Mouse (Mus musculus) stomach, embryonic 16.5 days (tissue): ENCODE measurements at regions not wholly inside any gene's neighbourhood (a gene's known extent, or its start where the extent isn't known, plus 50 kb on each side); places are given as distances from the start of the nearest gene placed in this dataset.

Experiments used
- ATAC-seq: fragments of 200-750 bp; cut with Nextera tagmentation; 2 replicates; pipeline ENCODE4 v1.8.0; 2017; ENCODE audit warnings: moderate number of reproducible peaks, moderate TSS enrichment; ENCODE audit not compliant: insufficient read depth, low FRiP score
- H3K27ac ChIP-seq: fragments of 300-500 bp; sonication (generic); 2 replicates; pipeline ENCODE4 v1.5.1; 2014; ENCODE audit warnings: low read length
- H3K27me3 ChIP-seq: fragments of 300-500 bp; sonication (generic); 2 replicates; pipeline ENCODE4 v1.6.1; 2014; ENCODE audit warnings: low read length, control low read depth, mixed read lengths; ENCODE audit not compliant: control insufficient read depth, insufficient read depth
- H3K36me3 ChIP-seq: fragments of 300-500 bp; sonication (generic); 2 replicates; pipeline ENCODE4 v1.6.1; 2014; ENCODE audit warnings: low read length; ENCODE audit not compliant: control insufficient read depth, insufficient read depth
- H3K4me1 ChIP-seq: fragments of 300-500 bp; sonication (generic); 2 replicates; pipeline ENCODE4 v1.6.1; 2014; ENCODE audit warnings: low read length, control low read depth, mixed read lengths; ENCODE audit not compliant: control insufficient read depth, insufficient read depth
- H3K4me2 ChIP-seq: fragments of 300-500 bp; sonication (generic); 2 replicates; pipeline ENCODE4 v1.6.1; 2014; ENCODE audit warnings: low read depth, low read length, mixed read lengths
- H3K4me3 ChIP-seq: fragments of 300-500 bp; sonication (generic); replicated peaks from 2 replicates; pipeline ENCODE4 v1.5.1; 2014; ENCODE audit warnings: mild to moderate bottlenecking, low read length
- H3K9ac ChIP-seq: fragments of 300-500 bp; sonication (generic); 2 replicates; pipeline ENCODE4 v1.6.1; 2014; ENCODE audit warnings: low read length
- H3K9me3 ChIP-seq: fragments of 300-500 bp; sonication (generic); replicated peaks from 2 replicates; pipeline ENCODE4 v1.6.1; 2016; ENCODE audit warnings: low read length, control low read depth; ENCODE audit not compliant: control insufficient read depth
- WGBS: fragments of 180-500 bp; shearing (Covaris S2); extraction: QIAGEN DNeasy Blood & Tissue Kit; methylation state at CpG from one replicate; pipeline ENCODE4 v1.1.7; 2014; 5-methylcytosine and 5-hydroxymethylcytosine counted together

DNA sequence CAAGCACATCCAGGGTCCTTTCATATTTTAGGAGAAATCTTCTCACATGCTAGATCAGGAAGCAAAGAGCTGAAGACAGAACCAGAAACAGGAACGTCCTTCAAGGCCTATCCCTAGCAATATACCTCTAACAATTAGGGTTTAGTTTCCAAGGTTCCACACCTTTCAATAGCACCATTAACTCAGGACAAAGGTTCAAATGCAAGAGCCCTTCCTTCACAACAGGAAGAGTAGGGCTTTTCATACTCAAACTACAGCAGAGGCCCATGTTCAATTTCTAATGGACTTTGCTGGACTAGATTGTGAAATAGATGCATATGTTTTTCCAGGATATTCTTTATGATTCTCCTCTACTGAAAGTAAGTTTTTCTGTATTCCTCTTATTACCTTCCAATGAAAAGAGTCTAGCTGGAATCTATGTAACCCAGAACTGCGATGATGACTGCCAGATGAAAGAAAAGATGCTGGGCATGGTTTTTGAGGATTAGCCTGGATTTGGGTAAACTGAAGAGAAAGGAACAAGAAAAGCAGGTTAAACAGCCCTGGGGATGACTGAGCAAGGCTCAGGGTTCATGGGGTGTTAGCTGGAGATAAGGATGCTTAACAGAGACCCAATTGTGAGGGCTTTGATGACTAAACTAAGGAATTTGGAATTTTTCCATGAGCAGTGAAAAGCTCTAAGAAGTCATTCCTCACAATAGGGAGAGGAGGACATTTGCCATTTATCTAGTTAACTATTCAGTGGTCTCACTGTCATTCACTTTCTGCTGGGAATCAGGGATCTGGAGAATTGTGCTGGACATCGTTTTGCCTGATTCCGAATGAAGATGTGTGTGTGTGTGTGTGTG, 215.9 kb downstream of the Klf6 start:
- H3K9ac ChIP-seq = no peak overlapping the region
- no peak overlapping the region for H3K4me2 ChIP-seq
- H3K9me3 ChIP-seq = no peaks in the 10 kb centered on the region
- H3K4me3 ChIP-seq = no peak overlapping the region
- no peaks in the 10 kb centered on the region for H3K36me3 ChIP-seq
- 70% methylated on average over 4 of the region's 4 CpGs for WGBS
- H3K4me1 ChIP-seq = no peaks in the 10 kb centered on the region
- no peaks in the 10 kb centered on the region for H3K27me3 ChIP-seq
- peak overlapping the region; percentile 75 for H3K27ac ChIP-seq
- ATAC-seq = no peak

GRCm38 (mm10) chr13:6085891-6086290, 224.6 kb downstream of the Klf6 start:
- 71% methylated on average over 2 of the region's 2 CpGs for WGBS
- no peaks in the 10 kb centered on the region for H3K9me3 ChIP-seq
- H3K4me3 ChIP-seq = no peak overlapping the region
- H3K27me3 ChIP-seq = no peaks in the 10 kb centered on the region
- no peak overlapping the region for H3K4me2 ChIP-seq
- H3K36me3 ChIP-seq = no peaks in the 10 kb centered on the region
- no peak overlapping the region for H3K27ac ChIP-seq
- no peak overlapping the region for H3K9ac ChIP-seq
- no peaks in the 10 kb centered on the region for H3K4me1 ChIP-seq
- no peak for ATAC-seq

GRCm38 (mm10) chr13:6109018-6109657, 247.9 kb downstream of the Klf6 start:
- no peak overlapping the region for H3K9ac ChIP-seq
- no peak overlapping the region for H3K4me2 ChIP-seq
- 81% methylated on average over 7 of the region's 7 CpGs for WGBS
- no peak for ATAC-seq
- no peak overlapping the region for H3K4me3 ChIP-seq
- no peaks in the 10 kb centered on the region for H3K36me3 ChIP-seq
- no peaks in the 10 kb centered on the region for H3K27me3 ChIP-seq
- H3K9me3 ChIP-seq = no peaks in the 10 kb centered on the region
- no peaks in the 10 kb centered on the region for H3K4me1 ChIP-seq
- no peak overlapping the region for H3K27ac ChIP-seq

GRCm38 (mm10) chr13:6119703-6120102, 258.4 kb downstream of the Klf6 start:
- H3K9me3 ChIP-seq = no peaks in the 10 kb centered on the region
- H3K27me3 ChIP-seq = no peaks in the 10 kb centered on the region
- no peak overlapping the region for H3K4me2 ChIP-seq
- no peaks in the 10 kb centered on the region for H3K4me1 ChIP-seq
- WGBS = 80% methylated on average over 1 of the region's 1 CpGs
- no peak for ATAC-seq
- H3K9ac ChIP-seq = no peak overlapping the region
- H3K4me3 ChIP-seq = no peak overlapping the region
- H3K27ac ChIP-seq = no peak overlapping the region
- no peaks in the 10 kb centered on the region for H3K36me3 ChIP-seq

GRCm38 (mm10) chr13:6127311-6127710, 266.0 kb downstream of the Klf6 start:
- no peaks in the 10 kb centered on the region for H3K36me3 ChIP-seq
- no peak for ATAC-seq
- no peak overlapping the region for H3K4me2 ChIP-seq
- no peaks in the 10 kb centered on the region for H3K27me3 ChIP-seq
- no peaks in the 10 kb centered on the region for H3K9me3 ChIP-seq
- H3K27ac ChIP-seq = no peak overlapping the region
- no peak overlapping the region for H3K9ac ChIP-seq
- no peaks in the 10 kb centered on the region for H3K4me1 ChIP-seq
- H3K4me3 ChIP-seq = no peak overlapping the region
- 95% methylated on average over 1 of the region's 1 CpGs for WGBS

DNA sequence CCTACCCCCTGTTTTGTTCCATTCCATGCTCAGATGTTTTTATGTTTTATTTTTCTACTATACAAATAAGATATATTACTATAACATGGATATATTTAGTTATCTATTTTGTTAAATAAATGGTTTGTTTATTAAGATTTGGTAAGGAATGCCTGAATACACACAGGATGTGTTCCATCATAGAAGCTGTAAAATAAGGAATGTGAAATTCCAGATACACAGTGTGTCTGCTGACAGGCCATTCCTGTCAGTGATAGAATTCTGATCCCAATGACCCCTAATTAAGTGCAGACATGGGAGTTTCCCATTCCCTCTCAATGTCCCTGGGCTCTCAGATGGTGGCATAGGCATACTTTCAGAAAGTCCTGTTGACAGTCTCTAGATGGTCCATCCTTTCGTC, 267.6 kb downstream of the Klf6 start:
- WGBS = 72% methylated on average over 1 of the region's 1 CpGs
- Histone ChIP-seq H3K36me3 (no peaks in the 10 kb centered on the region), H3K9me3 (no peaks in the 10 kb centered on the region), H3K4me1 (no peaks in the 10 kb centered on the region), H3K4me2 (no peak overlapping the region), H3K27me3 (no peaks in the 10 kb centered on the region), H3K9ac (no peak overlapping the region), H3K4me3 (no peak overlapping the region), H3K27ac (no peak overlapping the region)
- ATAC-seq = no peak

- no peak overlapping the region for H3K4me2 ChIP-seq
- H3K27ac ChIP-seq = no peak overlapping the region
- H3K36me3 ChIP-seq = no peaks in the 10 kb centered on the region
- H3K4me3 ChIP-seq = no peak overlapping the region
- WGBS = 49% methylated on average over 2 of the region's 2 CpGs
- H3K9ac ChIP-seq = no peak overlapping the region
- H3K4me1 ChIP-seq = no peaks in the 10 kb centered on the region
- no peaks in the 10 kb centered on the region for H3K27me3 ChIP-seq
- H3K9me3 ChIP-seq = no peaks in the 10 kb centered on the region
- ATAC-seq = no peak
Measured at GRCm38 (mm10) chr13:6131363-6131762, 270.1 kb downstream of the Klf6 start.

DNA sequence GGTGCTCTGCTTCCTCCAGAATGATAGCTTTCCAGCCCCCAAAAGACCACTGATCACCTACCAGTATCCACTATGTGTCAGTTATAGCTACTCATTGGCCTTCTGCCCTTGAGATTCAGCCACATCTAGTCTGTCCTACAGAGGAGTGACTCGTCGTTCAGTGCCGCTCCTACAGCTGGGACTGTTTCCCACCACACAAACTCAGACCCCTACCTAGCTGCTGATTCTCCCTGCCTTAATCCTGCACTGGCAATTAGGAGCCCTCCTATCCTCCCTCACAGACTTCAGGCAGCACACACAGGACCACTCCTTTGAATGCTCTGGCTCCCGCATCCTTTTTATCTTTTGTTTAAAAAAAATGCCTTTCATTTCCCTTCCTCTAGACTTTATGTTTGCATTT, 275.9 kb downstream of the Klf6 start:
- Histone ChIP-seq H3K27me3 (no peaks in the 10 kb centered on the region), H3K4me3 (no peak overlapping the region), H3K9ac (no peak overlapping the region), H3K9me3 (no peaks in the 10 kb centered on the region), H3K36me3 (no peaks in the 10 kb centered on the region), H3K4me1 (no peaks in the 10 kb centered on the region), H3K4me2 (no peak overlapping the region), H3K27ac (no peak overlapping the region)
- WGBS = 39% methylated on average over 4 of the region's 4 CpGs
- ATAC-seq = no peak

GRCm38 (mm10) chr13:6142771-6143170, 281.5 kb downstream of the Klf6 start:
- H3K4me1 ChIP-seq = no peaks in the 10 kb centered on the region
- H3K27me3 ChIP-seq = no peaks in the 10 kb centered on the region
- ATAC-seq = no peak
- H3K36me3 ChIP-seq = no peaks in the 10 kb centered on the region
- no peak overlapping the region for H3K4me3 ChIP-seq
- no peak overlapping the region for H3K4me2 ChIP-seq
- 52% methylated on average over 2 of the region's 2 CpGs for WGBS
- H3K9ac ChIP-seq = no peak overlapping the region
- no peak overlapping the region for H3K27ac ChIP-seq
- H3K9me3 ChIP-seq = no peaks in the 10 kb centered on the region
